Comparison of ENCODE assay signal across 8 mouse cellular contexts in genomic region chr12:111671431-111671902, GRCm38 (mm10). TPM values are rescaled to one million over a fixed set of nuclear protein-coding genes. Genes with fewer than 3 reads are reported as not detected.
DNase-seq lines count a peak whose midpoint lies in the region; ATAC-seq lines count a peak whose summit lies in the region.

No protein-coding gene starts in this region.

- peak overlapping the region; percentile 47 for H3K9ac ChIP-seq in embryonic facial prominence, embryonic 11.5 days (replicated peaks; ENCODE audit: low read length)

- no peaks in the 10 kb centered on the region for H3K9me3 ChIP-seq in embryonic facial prominence, embryonic 11.5 days (replicated peaks; ENCODE audit: control insufficient read depth, low read length)

- no peak overlapping the region for H3K27ac ChIP-seq in embryonic facial prominence, embryonic 11.5 days (replicated peaks; ENCODE audit: low read depth, low read length)

- peak; percentile 64 for ATAC-seq in activated CD4-positive, CD25-positive, alpha-beta regulatory T cell, adult 4 months
- ATAC-seq in embryonic facial prominence, embryonic 11.5 days (replicated peaks; ENCODE audit: insufficient number of reproducible peaks, low FRiP score, low TSS enrichment, low read depth): no peak
- no peak for ATAC-seq in monocyte, adult 5-6 weeks (replicated peaks; ENCODE audit: insufficient number of reproducible peaks, low FRiP score, low TSS enrichment, poor library complexity, severe bottlenecking)

- H3K4me2 ChIP-seq in embryonic facial prominence, embryonic 11.5 days (ENCODE audit: low read depth, low read length): peak overlapping the region; percentile 94

- H3K4me1 ChIP-seq in embryonic facial prominence, embryonic 11.5 days (ENCODE audit: control insufficient read depth, insufficient read depth, low read length): 0 out of 2 replicates have a peak, but pooled peaks cover 7% of the 10 kb centered on the region

- WGBS in embryonic facial prominence, embryonic 11.5 days: under 1% methylated on average over 34 of the region's 34 CpGs

- no peaks in the 10 kb centered on the region for H3K36me3 ChIP-seq in embryonic facial prominence, embryonic 11.5 days (replicated peaks; ENCODE audit: control insufficient read depth, insufficient read depth, low read depth, low read length)

- H3K4me3 ChIP-seq in embryonic facial prominence, embryonic 11.5 days (ENCODE audit: low read depth, low read length): peak overlapping the region; percentile 42

- peaks cover 34% of the 10 kb centered on the region for H3K27me3 ChIP-seq in embryonic facial prominence, embryonic 11.5 days (ENCODE audit: control insufficient read depth, insufficient read depth, low read length)

- DNase-seq in CD4-positive, CD25-positive, alpha-beta regulatory T cell, adult 2 months (ENCODE audit: low read depth, low spot score): peak; percentile 87
- DNase-seq in embryonic facial prominence, embryonic 11.5 days (ENCODE audit: low spot score): no peak
- DNase-seq in heart, postnatal 14 days: peak; percentile 67 to 73
- peak; percentile 76 to 79 for DNase-seq in layer of hippocampus, adult 8-10 months (ENCODE audit: low spot score in 2 of 2)
- peak; percentile 78 for DNase-seq in lung, postnatal 10 days
- peak; percentile 81 for DNase-seq in retina, postnatal 1 day

- intact Hi-C loops in heart, postnatal 14 days (cut with DNase I): no loop called here

RNA-seq across cellular contexts. Expression of gene Ckb, which starts 0.7 kb away (rescaled TPM):
- polyA plus RNA-seq in activated CD4-positive, CD25-positive, alpha-beta regulatory T cell, adult 4 months (2017; shearing (Covaris generic)): 10 to 100 TPM; 21.3 to 26.2 TPM
- 450 and 485 TPM in 2 replicates for polyA plus RNA-seq in embryonic facial prominence, embryonic 11.5 days (2014; fragmentation: Nextera tagmentation; extraction: Ambion mirVana)
- 100 to 1,000 TPM in 1 of 2 experiments, 10 to 100 TPM in 1; 98.4 to 117 TPM for total RNA-seq in heart, postnatal 14 days (2021)
- 1,000 to 10,000 TPM; 1,127 to 1,400 (median 1,206) TPM for total RNA-seq in layer of hippocampus, adult 8-10 months (2022)
- total RNA-seq in monocyte, adult 5-6 weeks (2017): 21.5 to 39.0 TPM (median 37.5 TPM) in 3 replicates

RNA-seq across cellular contexts. Expression of gene Trmt61a, which starts 6.4 kb away (rescaled TPM):
- polyA plus RNA-seq in activated CD4-positive, CD25-positive, alpha-beta regulatory T cell, adult 4 months (2017; shearing (Covaris generic)): 1 to 10 TPM; 2.7 to 4.3 TPM
- polyA plus RNA-seq in embryonic facial prominence, embryonic 11.5 days (2014; fragmentation: Nextera tagmentation; extraction: Ambion mirVana): 3.8 and 5.4 TPM in 2 replicates
- 1 to 10 TPM; 3.3 to 4.7 TPM for total RNA-seq in heart, postnatal 14 days (2021)
- 10 to 100 TPM; 15.0 to 22.3 (median 19.5) TPM for total RNA-seq in layer of hippocampus, adult 8-10 months (2022)
- total RNA-seq in monocyte, adult 5-6 weeks (2017): 2.2 to 2.7 TPM (median 2.5 TPM) in 3 replicates

RNA-seq across cellular contexts. Expression of gene Bag5, which starts 41.6 kb away (rescaled TPM):
- polyA plus RNA-seq in activated CD4-positive, CD25-positive, alpha-beta regulatory T cell, adult 4 months (2017; shearing (Covaris generic)): 10 to 100 TPM; 30.2 to 32.4 TPM
- polyA plus RNA-seq in embryonic facial prominence, embryonic 11.5 days (2014; fragmentation: Nextera tagmentation; extraction: Ambion mirVana): 56.8 and 59.8 TPM in 2 replicates
- total RNA-seq in heart, postnatal 14 days (2021): 10 to 100 TPM; 22.6 to 22.7 TPM
- total RNA-seq in layer of hippocampus, adult 8-10 months (2022): 10 to 100 TPM; 47.1 to 50.7 (median 48.3) TPM
- total RNA-seq in monocyte, adult 5-6 weeks (2017): 37.2 to 42.3 TPM (median 41.6 TPM) in 3 replicates

RNA-seq across cellular contexts. Expression of gene Apopt1, which starts 41.6 kb away (rescaled TPM):
- polyA plus RNA-seq in activated CD4-positive, CD25-positive, alpha-beta regulatory T cell, adult 4 months (2017; shearing (Covaris generic)): 10 to 100 TPM; 72.7 to 78.9 TPM
- 55.2 and 57.7 TPM in 2 replicates for polyA plus RNA-seq in embryonic facial prominence, embryonic 11.5 days (2014; fragmentation: Nextera tagmentation; extraction: Ambion mirVana)
- total RNA-seq in heart, postnatal 14 days (2021): 10 to 100 TPM; 36.9 to 37.0 TPM
- 10 to 100 TPM; 30.9 to 34.4 (median 33.7) TPM for total RNA-seq in layer of hippocampus, adult 8-10 months (2022)
- total RNA-seq in monocyte, adult 5-6 weeks (2017): 27.2 to 45.4 TPM (median 29.7 TPM) in 3 replicates

Comparison
In these comparisons a context has a peak if more than half of its experiments do, and no peak if none do; other contexts are left out.
1. RNA of gene Ckb, which starts 0.7 kb away (total RNA-seq): 1,127 to 1,400 TPM in layer of hippocampus, adult 8-10 months; 98.4 to 117 TPM in heart, postnatal 14 days and 21.5 to 39.0 TPM in monocyte, adult 5-6 weeks; every median in the first group is over 4 times any median in the second.